Mouse (Mus musculus) thymus, adult 2 months (tissue): ENCODE measurements at regions not wholly inside any gene's neighbourhood (a gene's known extent, or its start where the extent isn't known, plus 50 kb on each side); places are given as distances from the start of the nearest gene placed in this dataset.

Experiments used
- CTCF ChIP-seq: fragments of 200-500 bp; IDR thresholded peaks from 2 replicates; pipeline ENCODE4 v1.5.1; 2012; ENCODE audit warnings: mild to moderate bottlenecking, control low read depth, low read length, moderate library complexity, borderline replicate concordance; ENCODE audit not compliant: control insufficient read depth, poor library complexity, insufficient read depth; ENCODE audit errors: extremely low read depth
- POLR2A ChIP-seq: fragments of 200-500 bp; IDR thresholded peaks from 2 replicates; pipeline ENCODE4 v1.6.1; 2012; ENCODE audit warnings: mild to moderate bottlenecking, low read length, control low read depth, moderate library complexity; ENCODE audit not compliant: control insufficient read depth, poor library complexity, insufficient read depth; ENCODE audit errors: extremely low read depth

DNA sequence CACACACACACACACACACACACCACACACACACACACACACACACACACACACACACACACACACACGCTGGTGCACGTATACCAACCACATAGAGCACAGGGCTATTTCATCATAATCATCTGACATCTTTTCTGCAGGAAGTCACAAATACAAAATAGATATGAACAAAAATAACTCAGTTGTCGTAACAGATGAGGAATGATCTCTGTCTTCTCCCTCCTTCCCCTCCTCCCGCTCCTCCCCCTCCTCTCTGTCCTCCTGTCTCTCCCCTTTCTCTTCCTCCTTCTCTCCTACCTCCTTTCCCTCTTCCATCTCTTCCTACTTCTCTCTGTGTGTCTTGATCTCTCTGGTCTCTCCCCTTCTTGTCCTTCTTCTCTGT, 85.2 kb upstream of the Bmp2k start:
- no peak for TF ChIP-seq POLR2A
- no peak for TF ChIP-seq CTCF
